Mouse (Mus musculus): ENCODE results near the gene Rhox4f. TPM values are rescaled to one million over a fixed set of nuclear protein-coding genes. Genes with fewer than 3 reads are reported as not detected.
"Not testable (repeated sequence)": the region's sequence is repeated elsewhere in the genome, so short reads cannot be mapped to it uniquely, and the experiment has no call there.

The Rhox4f gene
- polyA plus RNA-seq (2015; fragmentation: Nextera tagmentation; extraction: Ambion mirVana): not detected in 2 replicates

- WGBS: 86% methylated on average over 7 of the region's 19 CpGs
- not testable (repeated sequence) for H3K27me3 ChIP-seq (replicated peaks; ENCODE audit: insufficient read depth, low read length); H3K4me1 ChIP-seq (ENCODE audit: insufficient read depth, low read depth, low read length); H3K36me3 ChIP-seq (ENCODE audit: insufficient read depth, low read length); DNase-seq (ENCODE audit: low spot score); H3K4me3 ChIP-seq (ENCODE audit: low read depth, low read length); ATAC-seq; H3K27ac ChIP-seq (ENCODE audit: low read length); H3K9me3 ChIP-seq (ENCODE audit: low read length); H3K4me2 ChIP-seq (replicated peaks; ENCODE audit: low read depth, low read length); H3K9ac ChIP-seq (replicated peaks; ENCODE audit: low read depth)
Observed at GRCm38 (mm10) chrX:37607604-37608003, at the start of gene Rhox4f. TSS of gene Rhox4f (minus strand) at chrX:37607704.

GRCm38 (mm10) chrX:37651227-37651626, 43.7 kb upstream of the Rhox4f start, which contains the start of gene Rhox4g:
TSS of gene Rhox4g (minus strand) at chrX:37651327.
- not testable (repeated sequence) for H3K36me3 ChIP-seq (ENCODE audit: insufficient read depth, low read length); H3K4me1 ChIP-seq (ENCODE audit: insufficient read depth, low read depth, low read length); H3K27me3 ChIP-seq (replicated peaks; ENCODE audit: insufficient read depth, low read length); H3K27ac ChIP-seq (ENCODE audit: low read length); DNase-seq (ENCODE audit: low spot score); ATAC-seq; H3K4me3 ChIP-seq (ENCODE audit: low read depth, low read length); H3K4me2 ChIP-seq (replicated peaks; ENCODE audit: low read depth, low read length); H3K9ac ChIP-seq (replicated peaks; ENCODE audit: low read depth); H3K9me3 ChIP-seq (ENCODE audit: low read length)
- WGBS: 86% methylated on average over 16 of the region's 20 CpGs

GRCm38 (mm10) chrX:37643370-37643769, 35.9 kb upstream of the Rhox4f start, which contains the start of gene Rhox2g:
TSS of gene Rhox2g (minus strand) at chrX:37643470.
- not testable (repeated sequence) for H3K4me2 ChIP-seq (replicated peaks; ENCODE audit: low read depth, low read length); H3K4me3 ChIP-seq (ENCODE audit: low read depth, low read length); ATAC-seq; H3K27me3 ChIP-seq (replicated peaks; ENCODE audit: insufficient read depth, low read length); H3K9me3 ChIP-seq (ENCODE audit: low read length); H3K27ac ChIP-seq (ENCODE audit: low read length); H3K9ac ChIP-seq (replicated peaks; ENCODE audit: low read depth); H3K36me3 ChIP-seq (ENCODE audit: insufficient read depth, low read length); DNase-seq (ENCODE audit: low spot score); H3K4me1 ChIP-seq (ENCODE audit: insufficient read depth, low read depth, low read length)
- WGBS: 78% methylated on average over 6 of the region's 6 CpGs

- H3K9me3 ChIP-seq (ENCODE audit: low read length); ATAC-seq; H3K27ac ChIP-seq (ENCODE audit: low read length); DNase-seq (ENCODE audit: low spot score); H3K4me3 ChIP-seq (ENCODE audit: low read depth, low read length); H3K4me2 ChIP-seq (replicated peaks; ENCODE audit: low read depth, low read length); H3K36me3 ChIP-seq (ENCODE audit: insufficient read depth, low read length); H3K27me3 ChIP-seq (replicated peaks; ENCODE audit: insufficient read depth, low read length); H3K9ac ChIP-seq (replicated peaks; ENCODE audit: low read depth); H3K4me1 ChIP-seq (ENCODE audit: insufficient read depth, low read depth, low read length): not testable (repeated sequence)
- WGBS: 96% methylated on average over 2 of the region's 2 CpGs
Observed at GRCm38 (mm10) chrX:37628512-37628911, 21.0 kb upstream of the Rhox4f start, which contains the start of gene Rhox3g. TSS of gene Rhox3g (minus strand) at chrX:37628612.

- not testable (repeated sequence) for H3K4me3 ChIP-seq (ENCODE audit: low read depth, low read length); H3K36me3 ChIP-seq (ENCODE audit: insufficient read depth, low read length); H3K4me1 ChIP-seq (ENCODE audit: insufficient read depth, low read depth, low read length); H3K27me3 ChIP-seq (replicated peaks; ENCODE audit: insufficient read depth, low read length); ATAC-seq; DNase-seq (ENCODE audit: low spot score); H3K9me3 ChIP-seq (ENCODE audit: low read length); H3K4me2 ChIP-seq (replicated peaks; ENCODE audit: low read depth, low read length); H3K27ac ChIP-seq (ENCODE audit: low read length); H3K9ac ChIP-seq (replicated peaks; ENCODE audit: low read depth)
Observed at GRCm38 (mm10) chrX:37580692-37581091, 26.8 kb downstream of the Rhox4f start, which contains the start of gene Rhox3f. TSS of gene Rhox3f (plus strand) at chrX:37580992.

- not testable (repeated sequence) for H3K27ac ChIP-seq (ENCODE audit: low read length); H3K27me3 ChIP-seq (replicated peaks; ENCODE audit: insufficient read depth, low read length); H3K4me2 ChIP-seq (replicated peaks; ENCODE audit: low read depth, low read length); H3K36me3 ChIP-seq (ENCODE audit: insufficient read depth, low read length); H3K4me3 ChIP-seq (ENCODE audit: low read depth, low read length); ATAC-seq; H3K9ac ChIP-seq (replicated peaks; ENCODE audit: low read depth); H3K9me3 ChIP-seq (ENCODE audit: low read length); H3K4me1 ChIP-seq (ENCODE audit: insufficient read depth, low read depth, low read length); DNase-seq (ENCODE audit: low spot score)
- WGBS: 47% methylated on average over 2 of the region's 2 CpGs
Observed at GRCm38 (mm10) chrX:37572638-37573037, 34.9 kb downstream of the Rhox4f start.

- not testable (repeated sequence) for H3K9me3 ChIP-seq (ENCODE audit: low read length); H3K27ac ChIP-seq (ENCODE audit: low read length); H3K36me3 ChIP-seq (ENCODE audit: insufficient read depth, low read length); ATAC-seq; H3K4me1 ChIP-seq (ENCODE audit: insufficient read depth, low read depth, low read length); DNase-seq (ENCODE audit: low spot score); H3K4me2 ChIP-seq (replicated peaks; ENCODE audit: low read depth, low read length); H3K9ac ChIP-seq (replicated peaks; ENCODE audit: low read depth); H3K27me3 ChIP-seq (replicated peaks; ENCODE audit: insufficient read depth, low read length); H3K4me3 ChIP-seq (ENCODE audit: low read depth, low read length)
- WGBS: 91% methylated on average over 6 of the region's 8 CpGs
Observed at GRCm38 (mm10) chrX:37571105-37571504, 36.4 kb downstream of the Rhox4f start, which contains the start of gene Rhox2f. TSS of gene Rhox2f (plus strand) at chrX:37571405.

- H3K4me3 ChIP-seq (ENCODE audit: low read depth, low read length); H3K27ac ChIP-seq (ENCODE audit: low read length); DNase-seq (ENCODE audit: low spot score); ATAC-seq; H3K4me1 ChIP-seq (ENCODE audit: insufficient read depth, low read depth, low read length); H3K36me3 ChIP-seq (ENCODE audit: insufficient read depth, low read length); H3K9me3 ChIP-seq (ENCODE audit: low read length); H3K4me2 ChIP-seq (replicated peaks; ENCODE audit: low read depth, low read length); H3K9ac ChIP-seq (replicated peaks; ENCODE audit: low read depth); H3K27me3 ChIP-seq (replicated peaks; ENCODE audit: insufficient read depth, low read length): not testable (repeated sequence)
- 100% methylated on average over 5 of the region's 18 CpGs for WGBS
Observed at GRCm38 (mm10) chrX:37557112-37557511, 50.4 kb downstream of the Rhox4f start, which contains the start of gene Rhox4e. TSS of gene Rhox4e (plus strand) at chrX:37557412.
